Mouse (Mus musculus): ENCODE results near the gene Sympk. TPM values are rescaled to one million over a fixed set of nuclear protein-coding genes. Genes with fewer than 3 reads are reported as not detected.

Sympk gene
- polyA plus RNA-seq, 1 experiment from 2014 or later, result 26.7 TPM

GRCm38 (mm10) chr7:18991660-18992293 lies 32.4 kb upstream of the Sympk start:
- 0 out of 2 replicates have a peak, but pooled peaks cover 4% of the 10 kb centered on the region for H3K36me3 ChIP-seq (ENCODE audit: control insufficient read depth, insufficient read depth, low read length)
- H3K9me3 ChIP-seq (ENCODE audit: control insufficient read depth, low read length), result no peaks in the 10 kb centered on the region
- H3K4me2 ChIP-seq (replicated peaks; ENCODE audit: low read depth, low read length), result peak overlapping the region; percentile 84
- no peak overlapping the region for H3K27ac ChIP-seq (ENCODE audit: low read depth, low read length)
- WGBS, result 1% methylated on average over 58 of the region's 59 CpGs
- peak overlapping the region; percentile 58 for H3K9ac ChIP-seq (ENCODE audit: low read depth, low read length)
- peak overlapping the region; percentile 52 for H3K4me3 ChIP-seq (ENCODE audit: low read length)
- peaks cover 8% of the 10 kb centered on the region for H3K27me3 ChIP-seq (ENCODE audit: control insufficient read depth, insufficient read depth, low read length)
- ATAC-seq (ENCODE audit: low FRiP score, low TSS enrichment), result peak; percentile 1; the same call in 1 of the 2 replicates
- peaks cover 9% of the 10 kb centered on the region; the same call in 1 of the 2 replicates for H3K4me1 ChIP-seq (ENCODE audit: control insufficient read depth, insufficient read depth, low read length)

GRCm38 (mm10) chr7:18992294-18992675 lies 31.9 kb upstream of the Sympk start:
- peak overlapping the region; percentile 84 for H3K4me2 ChIP-seq (replicated peaks; ENCODE audit: low read depth, low read length)
- H3K9ac ChIP-seq (ENCODE audit: low read depth, low read length), result peak overlapping the region; percentile 58
- no peak for ATAC-seq (ENCODE audit: low FRiP score, low TSS enrichment)
- H3K4me1 ChIP-seq (ENCODE audit: control insufficient read depth, insufficient read depth, low read length), result peaks cover 9% of the 10 kb centered on the region; the same call in 1 of the 2 replicates
- no peak overlapping the region for H3K27ac ChIP-seq (ENCODE audit: low read depth, low read length)
- 0 out of 2 replicates have a peak, but pooled peaks cover 4% of the 10 kb centered on the region for H3K36me3 ChIP-seq (ENCODE audit: control insufficient read depth, insufficient read depth, low read length)
- 3% methylated on average over 31 of the region's 31 CpGs for WGBS
- peak overlapping the region; percentile 52 for H3K4me3 ChIP-seq (ENCODE audit: low read length)
- peaks cover 8% of the 10 kb centered on the region for H3K27me3 ChIP-seq (ENCODE audit: control insufficient read depth, insufficient read depth, low read length)
- H3K9me3 ChIP-seq (ENCODE audit: control insufficient read depth, low read length), result no peaks in the 10 kb centered on the region

DNA sequence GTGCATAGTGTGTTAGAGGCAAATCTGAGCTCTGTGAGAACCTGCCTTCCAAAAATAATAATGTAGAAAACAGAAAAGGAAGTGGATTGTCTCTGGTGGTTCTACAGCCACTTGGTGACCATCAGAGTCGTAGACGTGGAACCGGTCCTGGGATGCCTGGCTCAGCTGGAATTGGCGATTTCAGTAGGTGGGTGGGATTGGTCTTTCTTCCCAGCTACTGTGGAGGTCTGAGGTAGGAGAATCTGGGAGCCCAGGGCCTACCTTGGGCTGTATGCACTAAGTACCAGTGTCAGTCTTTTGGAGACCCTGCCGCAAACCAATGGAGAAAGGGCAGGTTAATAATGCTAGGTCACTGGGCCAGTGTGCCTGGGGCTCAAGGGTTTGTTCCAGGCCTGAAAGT lies 31.1 kb upstream of the Sympk start:
- H3K9ac ChIP-seq (ENCODE audit: low read depth, low read length), result no peak overlapping the region
- H3K9me3 ChIP-seq (ENCODE audit: control insufficient read depth, low read length), result no peaks in the 10 kb centered on the region
- H3K36me3 ChIP-seq (ENCODE audit: control insufficient read depth, insufficient read depth, low read length), result 0 out of 2 replicates have a peak, but pooled peaks cover 4% of the 10 kb centered on the region
- H3K27me3 ChIP-seq (ENCODE audit: control insufficient read depth, insufficient read depth, low read length), result peaks cover 8% of the 10 kb centered on the region
- no peak overlapping the region for H3K27ac ChIP-seq (ENCODE audit: low read depth, low read length)
- ATAC-seq (ENCODE audit: low FRiP score, low TSS enrichment), result no peak
- H3K4me3 ChIP-seq (ENCODE audit: low read length), result peak overlapping the region; percentile 52; the same call in 1 of the 2 replicates
- H3K4me2 ChIP-seq (replicated peaks; ENCODE audit: low read depth, low read length), result no peak overlapping the region
- peaks cover 9% of the 10 kb centered on the region; the same call in 1 of the 2 replicates for H3K4me1 ChIP-seq (ENCODE audit: control insufficient read depth, insufficient read depth, low read length)
- 82% methylated on average over 5 of the region's 5 CpGs for WGBS

DNA sequence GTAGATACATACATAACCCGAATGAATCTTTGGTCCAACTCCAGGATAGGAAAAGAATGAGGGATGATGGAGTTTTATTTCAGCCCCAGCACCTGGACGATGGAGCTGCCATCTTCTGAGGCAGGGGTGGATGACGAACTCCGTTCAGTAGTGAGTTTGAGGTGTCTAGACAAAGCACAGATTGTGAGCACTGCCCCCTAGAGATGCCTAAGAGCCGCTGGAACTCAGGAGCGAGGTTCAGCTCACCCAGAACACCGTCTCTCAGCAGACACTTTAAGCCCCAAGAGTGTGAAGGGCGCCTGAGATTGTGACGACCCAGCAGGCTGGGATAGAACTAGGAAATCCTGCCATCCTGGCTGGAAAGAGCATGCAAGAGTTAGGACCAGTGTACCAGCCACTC lies 25.3 kb upstream of the Sympk start:
- no peak overlapping the region for H3K9ac ChIP-seq (ENCODE audit: low read depth, low read length)
- H3K4me3 ChIP-seq (ENCODE audit: low read length), result no peak overlapping the region
- WGBS, result 45% methylated on average over 9 of the region's 9 CpGs
- H3K4me1 ChIP-seq (ENCODE audit: control insufficient read depth, insufficient read depth, low read length), result peaks cover 11% of the 10 kb centered on the region
- no peaks in the 10 kb centered on the region for H3K36me3 ChIP-seq (ENCODE audit: control insufficient read depth, insufficient read depth, low read length)
- H3K27ac ChIP-seq (ENCODE audit: low read depth, low read length), result no peak overlapping the region
- H3K27me3 ChIP-seq (ENCODE audit: control insufficient read depth, insufficient read depth, low read length), result no peaks in the 10 kb centered on the region
- ATAC-seq (ENCODE audit: low FRiP score, low TSS enrichment), result no peak
- no peaks in the 10 kb centered on the region for H3K9me3 ChIP-seq (ENCODE audit: control insufficient read depth, low read length)
- H3K4me2 ChIP-seq (replicated peaks; ENCODE audit: low read depth, low read length), result no peak overlapping the region

DNA sequence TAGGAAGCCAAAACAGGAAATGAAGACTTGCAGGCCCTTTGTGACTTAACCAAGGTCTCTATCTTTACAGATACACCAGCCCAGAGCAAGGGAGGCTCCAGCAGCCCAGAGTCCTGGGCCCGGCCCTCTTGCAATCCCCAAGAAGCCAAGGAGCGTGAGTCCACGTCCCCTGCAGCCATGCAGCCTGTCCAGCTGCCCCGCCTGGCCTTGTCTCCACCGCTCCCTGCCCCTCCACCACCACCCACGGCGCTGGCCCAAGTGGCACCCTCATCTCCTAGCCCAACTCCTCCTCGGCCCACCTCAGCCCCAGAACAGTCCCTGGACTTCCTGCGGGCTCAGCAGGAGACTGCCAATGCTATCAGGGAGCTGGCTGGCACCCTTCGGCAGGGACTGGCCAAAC lies 23.8 kb upstream of the Sympk start:
- Histone ChIP-seq H3K36me3 (ENCODE audit: control insufficient read depth, insufficient read depth, low read length) (peaks cover 4% of the 10 kb centered on the region), H3K27ac (ENCODE audit: low read depth, low read length) (0 out of 2 replicates have a peak overlapping the region, but pooled peaks have one; percentile 47), H3K4me1 (ENCODE audit: control insufficient read depth, insufficient read depth, low read length) (peaks cover 19% of the 10 kb centered on the region), H3K4me3 (ENCODE audit: low read length) (peak overlapping the region; percentile 44), H3K27me3 (ENCODE audit: control insufficient read depth, insufficient read depth, low read length) (no peaks in the 10 kb centered on the region), H3K9ac (ENCODE audit: low read depth, low read length) (peak overlapping the region; percentile 65), H3K4me2 (replicated peaks; ENCODE audit: low read depth, low read length) (peak overlapping the region; percentile 65), H3K9me3 (ENCODE audit: control insufficient read depth, low read length) (no peaks in the 10 kb centered on the region)
- 49% methylated on average over 10 of the region's 10 CpGs for WGBS
- no peak for ATAC-seq (ENCODE audit: low FRiP score, low TSS enrichment)

- Histone ChIP-seq H3K4me2 (replicated peaks; ENCODE audit: low read depth, low read length) (peak overlapping the region; percentile 65), H3K4me1 (ENCODE audit: control insufficient read depth, insufficient read depth, low read length) (peaks cover 27% of the 10 kb centered on the region), H3K9me3 (ENCODE audit: control insufficient read depth, low read length) (no peaks in the 10 kb centered on the region), H3K36me3 (ENCODE audit: control insufficient read depth, insufficient read depth, low read length) (peaks cover 13% of the 10 kb centered on the region), H3K27ac (ENCODE audit: low read depth, low read length) (peak overlapping the region; percentile 47; the same call in 1 of the 2 replicates), H3K9ac (ENCODE audit: low read depth, low read length) (peak overlapping the region; percentile 65), H3K27me3 (ENCODE audit: control insufficient read depth, insufficient read depth, low read length) (no peaks in the 10 kb centered on the region), H3K4me3 (ENCODE audit: low read length) (peak overlapping the region; percentile 44)
- 0 out of 2 replicates have a peak, but pooled peaks have one; percentile 13 for ATAC-seq (ENCODE audit: low FRiP score, low TSS enrichment)
- 20% methylated on average over 18 of the region's 18 CpGs for whole genome bisulfite sequencing
Measured at GRCm38 (mm10) chr7:19001066-19001806, 22.9 kb upstream of the Sympk start.

GRCm38 (mm10) chr7:19001807-19002085 lies 22.4 kb upstream of the Sympk start:
- ATAC-seq (ENCODE audit: low FRiP score, low TSS enrichment), result no peak
- no peak overlapping the region for H3K4me3 ChIP-seq (ENCODE audit: low read length)
- peak overlapping the region; percentile 44 for H3K27ac ChIP-seq (ENCODE audit: low read depth, low read length)
- H3K4me1 ChIP-seq (ENCODE audit: control insufficient read depth, insufficient read depth, low read length), result peaks cover 31% of the 10 kb centered on the region
- no peaks in the 10 kb centered on the region for H3K9me3 ChIP-seq (ENCODE audit: control insufficient read depth, low read length)
- WGBS, result 31% methylated on average over 3 of the region's 3 CpGs
- H3K36me3 ChIP-seq (ENCODE audit: control insufficient read depth, insufficient read depth, low read length), result peaks cover 15% of the 10 kb centered on the region
- H3K27me3 ChIP-seq (ENCODE audit: control insufficient read depth, insufficient read depth, low read length), result no peaks in the 10 kb centered on the region
- peak overlapping the region; percentile 65; the same call in 1 of the 2 replicates for H3K4me2 ChIP-seq (replicated peaks; ENCODE audit: low read depth, low read length)
- H3K9ac ChIP-seq (ENCODE audit: low read depth, low read length), result no peak overlapping the region

DNA sequence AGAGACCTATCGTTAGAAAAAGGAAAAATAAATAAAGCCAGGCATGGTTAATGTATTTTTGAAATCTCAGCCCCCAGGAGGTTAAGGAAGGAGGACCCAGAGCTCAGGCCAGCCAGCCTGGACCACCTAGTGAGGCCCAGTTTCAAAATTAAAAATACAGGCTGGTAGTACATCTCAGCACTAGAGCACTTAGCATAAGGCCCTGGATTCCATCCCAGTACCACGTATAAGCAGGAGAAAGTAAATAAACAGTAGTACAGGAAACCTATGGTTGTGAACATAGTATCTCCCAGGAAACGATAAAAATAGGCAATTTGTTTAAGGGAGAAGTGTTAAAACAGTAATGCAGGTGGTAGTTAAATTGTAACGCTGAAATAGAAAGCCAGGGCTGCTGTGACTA lies 22.1 kb upstream of the Sympk start:
- Histone ChIP-seq H3K9me3 (ENCODE audit: control insufficient read depth, low read length) (no peaks in the 10 kb centered on the region), H3K27ac (ENCODE audit: low read depth, low read length) (peak overlapping the region; percentile 44), H3K36me3 (ENCODE audit: control insufficient read depth, insufficient read depth, low read length) (peaks cover 19% of the 10 kb centered on the region), H3K4me3 (ENCODE audit: low read length) (peak overlapping the region; percentile 42; the same call in 1 of the 2 replicates), H3K4me1 (ENCODE audit: control insufficient read depth, insufficient read depth, low read length) (peaks cover 35% of the 10 kb centered on the region), H3K27me3 (ENCODE audit: control insufficient read depth, insufficient read depth, low read length) (no peaks in the 10 kb centered on the region), H3K9ac (ENCODE audit: low read depth, low read length) (peak overlapping the region; percentile 66; the same call in 1 of the 2 replicates), H3K4me2 (replicated peaks; ENCODE audit: low read depth, low read length) (peak overlapping the region; percentile 59)
- WGBS, result 23% methylated on average over 4 of the region's 4 CpGs
- ATAC-seq (ENCODE audit: low FRiP score, low TSS enrichment), result no peak
